Mouse (Mus musculus): ENCODE measurements around the gene Adh4.

GRCm38 (mm10) chr3:138419369-138419768, 4.1 kb downstream of the Adh4 start:
- TF ChIP-seq MAX (IDR thresholded peaks at IDR 0.05; ENCODE audit: low read depth) = no peak
- no peak for TF ChIP-seq POLR2AphosphoS2 (IDR thresholded peaks at IDR 0.05; ENCODE audit: insufficient read length, low read depth)
